Mouse (Mus musculus) olfactory bulb, adult 2 months (tissue): ENCODE results near the gene Hist1h2ab. TPM values are rescaled to one million over a fixed set of nuclear protein-coding genes. Genes with fewer than 3 reads are reported as not detected.
A peak's percentile ranks its signal among the peaks of the same experiment; 100 is the strongest.

Source experiments
- H3K27ac ChIP-seq: fragments of 200-500 bp; 2 replicates; pipeline ENCODE4 v1.5.1; 2012; ENCODE audit warnings: low read depth, low read length; ENCODE audit not compliant: insufficient read depth
- H3K4me1 ChIP-seq: fragments of 200-500 bp; 2 replicates; pipeline ENCODE4 v1.6.1; 2012; ENCODE audit warnings: low read length; ENCODE audit not compliant: control insufficient read depth, insufficient read depth
- H3K4me3 ChIP-seq: fragments of 200-500 bp; 2 replicates; pipeline ENCODE4 v1.5.1; 2012; ENCODE audit warnings: mild to moderate bottlenecking, low read depth, low read length, moderate library complexity; ENCODE audit not compliant: insufficient read depth
- CTCF ChIP-seq: fragments of 200-500 bp; IDR thresholded peaks from 2 replicates; pipeline ENCODE4 v1.5.1; 2012; ENCODE audit warnings: low read depth, mild to moderate bottlenecking, low read length, moderate library complexity; ENCODE audit not compliant: insufficient read depth
- POLR2A ChIP-seq: fragments of 200-500 bp; IDR thresholded peaks from 2 replicates; pipeline ENCODE4 v1.6.1; 2012; ENCODE audit warnings: mild to moderate bottlenecking, low read depth, low read length, moderate library complexity; ENCODE audit not compliant: insufficient read depth
- WGBS: fragments of 180-500 bp; shearing (Covaris S2); methylation state at CpG from one replicate; pipeline ENCODE4 v1.1.7; 2018; 5-methylcytosine and 5-hydroxymethylcytosine counted together
- polyA plus RNA-seq: library from polyadenylated mRNA; stranded (reverse); fragments of >200 nt; gene quantifications from 2 replicates; pipeline ENCODE4 v1.2.4, GENCODE M21; 2012; ENCODE audit warnings: low replicate concordance; ENCODE audit not compliant: missing spikeins, insufficient read depth, insufficient read length

Hist1h2ab gene
- polyA plus RNA-seq, 1 experiment: not detected

- 91% methylated on average over 5 of the region's 5 CpGs for WGBS
Measured at GRCm38 (mm10) chr13:23737091-23737490, 13.8 kb upstream of the Hist1h2ab start.

GRCm38 (mm10) chr13:23738041-23738440, 12.9 kb upstream of the Hist1h2ab start:
- H3K4me3 ChIP-seq: no peak overlapping the region
- peak overlapping the region; percentile 91 for H3K27ac ChIP-seq
- no peaks in the 10 kb centered on the region for H3K4me1 ChIP-seq
- TF ChIP-seq CTCF: no peak
- TF ChIP-seq POLR2A: no peak
- WGBS: 21% methylated on average over 4 of the region's 4 CpGs

More at GRCm38 (mm10) chr13:23737091-23737490, 13.8 kb upstream of the Hist1h2ab start:
- Histone ChIP-seq H3K4me1 (no peaks in the 10 kb centered on the region), H3K4me3 (no peak overlapping the region), H3K27ac (no peak overlapping the region)
- TF ChIP-seq POLR2A (no peak), CTCF (no peak)

GRCm38 (mm10) chr13:23738677-23739068, 12.3 kb upstream of the Hist1h2ab start, which contains the start of gene Hist1h1c:
TSS of gene Hist1h1c (plus strand) at chr13:23738808.
- TF ChIP-seq POLR2A (peak; percentile 97), CTCF (no peak)
- peak within 1 kb of the TSS; percentile 91 for H3K27ac ChIP-seq
- WGBS: under 1% methylated on average over 37 of the region's 38 CpGs
- H3K4me3 ChIP-seq: peak within 1 kb of the TSS; percentile 51
- H3K4me1 ChIP-seq: no peaks in the 10 kb centered on the region

- peak overlapping the region; percentile 51 for H3K4me3 ChIP-seq
- WGBS: under 1% methylated on average over 39 of the region's 39 CpGs
- no peaks in the 10 kb centered on the region for H3K4me1 ChIP-seq
- H3K27ac ChIP-seq: peak overlapping the region; percentile 66
- TF ChIP-seq CTCF: no peak
- no peak; the same call in 1 of the 2 replicates for TF ChIP-seq POLR2A
Measured at GRCm38 (mm10) chr13:23739069-23739921, 11.6 kb upstream of the Hist1h2ab start.

GRCm38 (mm10) chr13:23739922-23740252, 11.0 kb upstream of the Hist1h2ab start:
- peak overlapping the region; percentile 51 for H3K4me3 ChIP-seq
- under 1% methylated on average over 14 of the region's 14 CpGs for WGBS
- 0 out of 2 replicates have a peak, but pooled peaks cover under 1% of the 10 kb centered on the region for H3K4me1 ChIP-seq
- H3K27ac ChIP-seq: peak overlapping the region; percentile 60
- TF ChIP-seq CTCF (no peak), POLR2A (no peak; the same call in 1 of the 2 replicates)

- Histone ChIP-seq H3K4me3 (no peak overlapping the region), H3K27ac (peak overlapping the region; percentile 64), H3K4me1 (peaks cover 5% of the 10 kb centered on the region)
- WGBS: 33% methylated on average over 13 of the region's 13 CpGs
- no peak for TF ChIP-seq CTCF
- TF ChIP-seq POLR2A: no peak
Measured at GRCm38 (mm10) chr13:23740256-23740840, 10.6 kb upstream of the Hist1h2ab start.

- Histone ChIP-seq H3K27ac (no peak overlapping the region), H3K4me1 (peaks cover 5% of the 10 kb centered on the region), H3K4me3 (no peak overlapping the region)
- 70% methylated on average over 5 of the region's 5 CpGs for WGBS
- no peak for TF ChIP-seq POLR2A
- TF ChIP-seq CTCF: no peak
Measured at GRCm38 (mm10) chr13:23740910-23741309, 10.0 kb upstream of the Hist1h2ab start.

GRCm38 (mm10) chr13:23742007-23742406, 8.9 kb upstream of the Hist1h2ab start:
- H3K4me1 ChIP-seq: peaks cover 8% of the 10 kb centered on the region
- H3K27ac ChIP-seq: no peak overlapping the region
- H3K4me3 ChIP-seq: no peak overlapping the region
- TF ChIP-seq CTCF: no peak
- TF ChIP-seq POLR2A: no peak

GRCm38 (mm10) chr13:23743215-23743614, 7.7 kb upstream of the Hist1h2ab start:
- Histone ChIP-seq H3K4me3 (no peak overlapping the region), H3K4me1 (peaks cover 9% of the 10 kb centered on the region), H3K27ac (no peak overlapping the region)
- TF ChIP-seq CTCF (no peak), POLR2A (no peak)
- WGBS: 82% methylated on average over 5 of the region's 5 CpGs
